Mouse (Mus musculus) liver, embryonic 15.5 days (tissue): Measurements from ENCODE around the gene Naga. TPM values are rescaled to one million over a fixed set of nuclear protein-coding genes. Genes with fewer than 3 reads are reported as not detected.

Experiments
- ATAC-seq: fragments of 200-750 bp; cut with Nextera tagmentation; 2 replicates; pipeline ENCODE4 v1.8.0; 2017; ENCODE audit warnings: moderate number of reproducible peaks, mild to moderate bottlenecking, moderate library complexity; ENCODE audit not compliant: insufficient read depth
- H3K27ac ChIP-seq: fragments of 300-500 bp; sonication (generic); replicated peaks from 2 replicates; pipeline ENCODE4 v1.5.1; 2015; ENCODE audit warnings: mild to moderate bottlenecking, inconsistent platforms
- H3K27me3 ChIP-seq: fragments of 300-500 bp; sonication (generic); 2 replicates; pipeline ENCODE4 v1.6.1; 2015; ENCODE audit warnings: mild to moderate bottlenecking, inconsistent platforms
- H3K36me3 ChIP-seq: fragments of 300-500 bp; sonication (generic); replicated peaks from 2 replicates; pipeline ENCODE4 v1.6.1; 2015; ENCODE audit warnings: moderate library complexity, mild to moderate bottlenecking, inconsistent platforms
- H3K4me1 ChIP-seq: fragments of 300-500 bp; sonication (generic); replicated peaks from 2 replicates; pipeline ENCODE4 v1.6.1; 2015; ENCODE audit warnings: inconsistent platforms
- H3K4me2 ChIP-seq: fragments of 300-500 bp; sonication (generic); 2 replicates; pipeline ENCODE4 v1.6.1; 2015; ENCODE audit warnings: moderate library complexity, mild to moderate bottlenecking, inconsistent platforms
- H3K4me3 ChIP-seq: fragments of 300-500 bp; sonication (generic); replicated peaks from 2 replicates; pipeline ENCODE4 v1.5.1; 2015; ENCODE audit warnings: mild to moderate bottlenecking, inconsistent platforms
- H3K9ac ChIP-seq: fragments of 300-500 bp; sonication (generic); 2 replicates; pipeline ENCODE4 v1.6.1; 2015; ENCODE audit warnings: moderate library complexity, mild to moderate bottlenecking, inconsistent platforms
- H3K9me3 ChIP-seq: fragments of 300-500 bp; sonication (generic); replicated peaks from 2 replicates; pipeline ENCODE4 v1.6.1; 2016; ENCODE audit warnings: inconsistent platforms
- WGBS: fragments of 180-500 bp; shearing (Covaris S2); methylation state at CpG from one replicate; pipeline ENCODE4 v1.1.7; 2015; ENCODE audit warnings: mixed read lengths; ENCODE audit not compliant: insufficient replicate concordance; 5-methylcytosine and 5-hydroxymethylcytosine counted together
- polyA plus RNA-seq: library from polyadenylated mRNA; unstranded; fragments of >200 nt; fragmentation: Nextera tagmentation; extraction: Ambion mirVana; gene quantifications from 2 replicates; pipeline ENCODE4 v1.2.1, GENCODE M21; 2015

Gene Naga
- polyA plus RNA-seq, 1 experiment from 2014 or later: 43.4 TPM

DNA sequence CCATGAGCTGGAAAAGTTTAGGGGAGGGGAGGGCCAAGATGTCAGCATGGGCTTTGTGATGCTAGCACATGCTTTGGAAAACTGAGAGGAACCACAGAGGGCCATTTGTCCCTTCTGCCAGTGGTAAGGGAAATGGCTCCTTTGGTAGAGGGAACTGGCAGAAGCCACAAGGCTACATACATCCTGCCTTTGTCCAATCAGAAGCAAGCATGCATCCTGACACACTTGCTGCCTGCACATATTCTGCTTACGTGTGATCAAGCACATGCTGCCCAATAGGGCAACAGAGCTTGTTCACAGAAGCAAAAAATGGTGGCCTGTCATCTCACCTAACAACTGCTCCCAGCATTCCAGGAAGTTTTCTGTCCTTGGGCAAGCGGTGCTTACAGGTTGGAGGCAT, 13.3 kb downstream of the Naga start:
- Histone ChIP-seq H3K4me1 (peaks cover 10% of the 10 kb centered on the region), H3K4me3 (no peak overlapping the region), H3K27me3 (peaks cover 4% of the 10 kb centered on the region; the same call in 1 of the 2 replicates), H3K36me3 (peaks cover 19% of the 10 kb centered on the region), H3K9me3 (no peaks in the 10 kb centered on the region), H3K9ac (no peak overlapping the region), H3K4me2 (no peak overlapping the region), H3K27ac (no peak overlapping the region)
- WGBS: 53% methylated on average over 2 of the region's 2 CpGs
- ATAC-seq: no peak

DNA sequence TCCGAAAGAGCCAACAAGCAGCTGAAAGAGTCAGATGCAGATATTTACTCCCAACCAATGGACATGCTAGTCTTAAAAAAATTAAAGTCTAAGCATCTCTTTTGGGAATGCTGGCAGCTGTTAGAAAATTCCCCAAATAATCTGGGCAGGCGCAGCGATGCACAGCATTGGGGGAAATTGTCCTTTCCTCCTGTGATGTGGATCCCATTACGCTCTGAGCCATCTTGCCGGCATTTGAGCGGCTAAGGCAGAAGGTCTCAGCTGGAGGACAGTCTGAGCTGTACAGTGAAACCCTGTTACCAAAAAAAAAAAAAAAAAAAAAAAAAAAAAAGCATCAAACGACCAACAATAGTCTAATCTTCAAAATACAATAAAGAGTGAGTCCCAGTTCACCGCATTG, 16.5 kb downstream of the Naga start:
- peaks cover 5% of the 10 kb centered on the region; the same call in 1 of the 2 replicates for H3K4me1 ChIP-seq
- no peaks in the 10 kb centered on the region for H3K9me3 ChIP-seq
- peaks cover 4% of the 10 kb centered on the region; the same call in 1 of the 2 replicates for H3K27me3 ChIP-seq
- H3K4me2 ChIP-seq: no peak overlapping the region
- no peak for ATAC-seq
- no peaks in the 10 kb centered on the region for H3K36me3 ChIP-seq
- no peak overlapping the region for H3K9ac ChIP-seq
- no peak overlapping the region for H3K4me3 ChIP-seq
- H3K27ac ChIP-seq: no peak overlapping the region
- 76% methylated on average over 8 of the region's 8 CpGs for WGBS

DNA sequence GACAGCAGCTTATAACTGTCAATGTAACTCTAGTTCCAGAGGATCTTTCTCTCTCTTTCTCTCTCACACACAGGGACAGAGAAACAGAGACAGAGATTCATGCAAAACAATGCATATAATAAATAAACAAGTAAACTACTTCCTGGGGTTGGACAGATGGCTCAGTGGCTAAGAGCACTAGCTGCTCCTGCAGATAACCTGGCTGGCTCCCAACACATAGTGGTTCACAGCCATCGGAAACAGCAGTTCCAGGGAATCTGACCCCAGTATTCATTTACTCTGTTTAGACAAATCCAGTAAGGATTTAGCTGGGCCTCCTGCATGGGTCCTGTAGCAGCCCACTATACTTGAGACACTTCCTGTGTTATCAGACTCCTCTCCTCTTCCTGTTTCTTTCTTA, 19.1 kb downstream of the Naga start:
- WGBS: 49% methylated on average over 1 of the region's 1 CpGs
- Histone ChIP-seq H3K9me3 (no peaks in the 10 kb centered on the region), H3K4me1 (no peaks in the 10 kb centered on the region), H3K9ac (no peak overlapping the region), H3K4me2 (no peak overlapping the region), H3K27ac (no peak overlapping the region), H3K4me3 (no peak overlapping the region), H3K36me3 (no peaks in the 10 kb centered on the region), H3K27me3 (peaks cover 4% of the 10 kb centered on the region; the same call in 1 of the 2 replicates)
- ATAC-seq: no peak

DNA sequence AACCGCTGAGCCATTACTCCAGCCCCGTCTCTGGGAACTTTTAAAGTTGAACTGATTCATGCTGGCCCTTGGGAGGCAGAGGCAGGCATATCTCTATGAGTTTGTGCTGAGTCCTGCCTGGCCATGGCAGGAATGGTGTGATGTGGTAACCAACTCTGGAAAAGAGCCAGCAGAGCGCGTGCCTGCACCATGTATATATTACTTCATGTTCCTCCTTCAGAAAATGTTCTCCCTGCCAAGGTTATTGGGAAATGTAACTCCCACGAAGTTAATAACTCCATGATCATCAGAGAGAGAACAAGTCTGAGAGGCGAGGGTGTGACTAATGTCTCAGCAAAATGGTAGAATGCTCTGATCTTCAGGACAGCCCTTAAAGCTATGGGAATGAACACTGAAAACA, 20.9 kb downstream of the Naga start:
- no peaks in the 10 kb centered on the region for H3K9me3 ChIP-seq
- ATAC-seq: no peak
- no peaks in the 10 kb centered on the region for H3K4me1 ChIP-seq
- 66% methylated on average over 6 of the region's 6 CpGs for WGBS
- no peak overlapping the region for H3K4me3 ChIP-seq
- no peak overlapping the region for H3K27ac ChIP-seq
- H3K9ac ChIP-seq: no peak overlapping the region
- H3K4me2 ChIP-seq: no peak overlapping the region
- H3K27me3 ChIP-seq: no peaks in the 10 kb centered on the region
- H3K36me3 ChIP-seq: no peaks in the 10 kb centered on the region

DNA sequence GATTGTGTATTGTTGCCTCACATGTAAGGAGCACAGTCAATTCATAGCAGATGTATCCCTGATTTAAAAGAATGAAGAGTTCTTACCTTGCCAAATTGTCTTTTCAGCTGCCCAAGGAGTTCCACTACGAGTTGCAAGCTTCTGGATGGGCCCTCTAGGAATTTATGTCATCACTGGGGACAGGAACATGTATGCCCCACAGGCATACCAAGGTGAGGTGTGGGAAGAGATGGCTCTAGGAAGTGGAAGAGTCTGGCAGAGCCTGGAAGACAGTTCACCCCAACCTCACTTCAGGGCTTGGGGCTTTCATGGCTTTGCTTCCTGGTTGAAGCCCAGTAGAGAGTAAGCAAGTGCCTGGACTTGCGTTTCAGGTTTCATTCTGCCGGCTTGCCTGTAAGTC, 30.3 kb downstream of the Naga start:
- Histone ChIP-seq H3K9ac (no peak overlapping the region), H3K4me2 (no peak overlapping the region), H3K27ac (no peak overlapping the region), H3K4me3 (no peak overlapping the region), H3K27me3 (peaks cover 20% of the 10 kb centered on the region; the same call in 1 of the 2 replicates), H3K9me3 (no peaks in the 10 kb centered on the region), H3K36me3 (no peaks in the 10 kb centered on the region), H3K4me1 (no peaks in the 10 kb centered on the region; the same call in 1 of the 2 replicates)
- 62% methylated on average over 3 of the region's 3 CpGs for WGBS
- no peak for ATAC-seq

DNA sequence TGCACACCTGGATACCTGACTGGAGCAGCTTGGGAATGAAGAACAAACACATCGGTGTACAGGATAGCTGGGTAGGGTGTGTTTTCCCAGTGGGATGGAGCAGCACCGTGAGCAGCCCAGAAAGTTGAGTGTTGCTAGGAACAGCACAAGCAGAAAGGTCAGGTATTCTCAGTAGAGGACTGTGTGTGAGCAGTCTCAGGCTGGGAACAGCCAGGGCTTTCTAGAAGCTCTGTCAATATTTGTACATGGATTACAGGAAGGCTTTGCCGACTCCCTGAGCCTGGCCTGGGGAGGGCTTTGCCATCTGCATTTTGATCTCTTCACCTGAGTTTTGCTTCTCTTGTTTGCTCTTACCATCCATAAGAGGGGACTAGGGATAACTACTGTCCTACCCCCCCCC, 31.6 kb downstream of the Naga start:
- Histone ChIP-seq H3K27me3 (peaks cover 20% of the 10 kb centered on the region; the same call in 1 of the 2 replicates), H3K9me3 (no peaks in the 10 kb centered on the region), H3K4me2 (no peak overlapping the region), H3K4me3 (no peak overlapping the region), H3K36me3 (no peaks in the 10 kb centered on the region), H3K9ac (no peak overlapping the region), H3K4me1 (no peaks in the 10 kb centered on the region; the same call in 1 of the 2 replicates), H3K27ac (no peak overlapping the region)
- 0 out of 2 replicates have a peak, but pooled peaks have one; percentile 37 for ATAC-seq
- WGBS: 78% methylated on average over 3 of the region's 3 CpGs

DNA sequence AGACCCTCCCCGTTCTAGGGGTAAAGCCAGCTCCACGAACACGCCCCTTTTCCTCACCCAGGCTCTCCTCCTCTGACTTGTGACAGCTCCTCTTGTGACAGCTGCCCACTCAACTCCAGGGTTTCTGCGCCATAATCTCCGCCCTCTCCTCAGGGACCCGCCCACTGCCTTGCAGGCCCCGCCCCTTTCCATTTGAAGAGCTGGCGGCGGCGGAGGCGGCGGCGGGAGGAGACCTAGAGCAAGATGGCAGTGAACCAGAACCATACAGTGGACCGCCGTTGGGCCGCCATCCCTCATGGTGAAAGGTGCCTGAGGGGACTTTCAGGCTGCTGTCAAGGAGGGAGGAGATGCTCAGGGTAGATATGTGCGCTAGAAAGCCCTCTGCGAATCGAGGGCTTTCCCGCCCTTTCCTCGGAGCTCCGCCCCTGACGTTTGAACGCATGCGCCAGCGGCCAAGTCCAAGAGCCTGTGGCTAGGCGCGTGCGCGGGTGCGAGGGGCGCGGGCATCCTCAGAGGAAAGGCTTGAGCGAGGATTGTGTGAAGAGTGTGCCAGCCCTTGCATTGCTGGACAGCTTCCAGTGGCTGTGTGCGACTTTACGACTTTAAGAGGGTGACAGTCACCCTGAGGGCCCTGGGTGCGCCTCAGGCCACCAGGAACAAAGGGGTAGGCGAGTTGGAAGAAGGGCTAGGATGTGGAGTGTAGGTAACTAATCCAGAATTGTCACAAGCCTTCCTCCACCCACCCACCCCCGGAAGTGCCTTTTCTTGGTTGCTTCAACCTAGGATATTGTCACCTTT, 39.8 kb downstream of the Naga start, which contains the start of gene Wbp2nl:
Gene Wbp2nl, plus strand, starts transcription at position 191 of the 798 bp plus-strand sequence.
- Histone ChIP-seq H3K27me3 (peaks cover 14% of the 10 kb centered on the region), H3K4me1 (peaks cover 21% of the 10 kb centered on the region), H3K9me3 (no peaks in the 10 kb centered on the region), H3K36me3 (no peaks in the 10 kb centered on the region), H3K27ac (no peak within 1 kb of the TSS), H3K9ac (no peak within 1 kb of the TSS), H3K4me3 (no peak within 1 kb of the TSS), H3K4me2 (peak within 1 kb of the TSS; percentile 29; the same call in 1 of the 2 replicates)
- WGBS: 48% methylated on average over 39 of the region's 39 CpGs
- no peak for ATAC-seq

DNA sequence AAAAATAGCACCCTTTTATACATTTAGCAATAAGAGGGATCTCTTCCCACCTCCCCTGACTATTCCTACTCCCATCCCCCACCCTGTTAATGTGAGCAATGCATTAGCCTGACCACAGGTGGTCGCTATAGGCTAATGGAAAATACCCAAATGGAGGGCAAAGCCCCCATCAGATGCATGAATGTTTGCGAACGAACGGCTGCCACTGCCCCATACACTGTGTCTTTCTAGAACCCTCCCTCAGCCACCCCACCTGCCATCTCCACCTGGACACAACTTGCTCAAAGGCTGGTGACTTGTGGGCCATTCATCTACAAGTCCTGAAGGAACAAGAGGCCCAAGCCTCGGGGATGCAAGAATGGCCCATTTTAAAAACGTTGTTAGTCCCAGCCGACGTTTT, 44.7 kb downstream of the Naga start:
- Histone ChIP-seq H3K4me3 (no peak overlapping the region), H3K27ac (no peak overlapping the region), H3K4me2 (no peak overlapping the region), H3K27me3 (peaks cover 28% of the 10 kb centered on the region), H3K9me3 (no peaks in the 10 kb centered on the region), H3K9ac (no peak overlapping the region), H3K36me3 (no peaks in the 10 kb centered on the region), H3K4me1 (peaks cover 17% of the 10 kb centered on the region)
- no peak for ATAC-seq
- 35% methylated on average over 8 of the region's 8 CpGs for WGBS

DNA sequence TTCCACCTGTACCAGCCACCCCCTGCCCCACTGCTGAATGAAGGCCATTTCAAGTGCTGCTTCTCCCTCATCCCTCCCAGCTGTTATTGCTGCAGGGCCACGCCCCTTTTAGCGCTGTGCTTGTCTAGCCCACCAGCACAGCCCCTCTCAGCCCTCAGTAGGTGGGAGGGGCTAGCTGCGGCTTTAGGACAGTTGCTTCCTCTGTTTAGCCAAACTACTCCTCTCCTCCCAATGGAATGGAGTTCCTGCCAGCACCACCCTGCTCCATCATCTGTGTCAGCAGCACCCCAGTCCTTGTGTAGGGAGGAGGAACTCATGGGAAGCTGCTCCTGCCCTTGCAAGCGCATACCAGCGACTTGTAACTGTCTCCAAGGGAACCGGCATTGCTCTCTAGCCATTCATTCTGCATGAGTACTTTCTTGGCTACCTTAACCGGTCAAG, 45.4 kb downstream of the Naga start:
- H3K4me2 ChIP-seq: no peak overlapping the region
- no peak for ATAC-seq

DNA sequence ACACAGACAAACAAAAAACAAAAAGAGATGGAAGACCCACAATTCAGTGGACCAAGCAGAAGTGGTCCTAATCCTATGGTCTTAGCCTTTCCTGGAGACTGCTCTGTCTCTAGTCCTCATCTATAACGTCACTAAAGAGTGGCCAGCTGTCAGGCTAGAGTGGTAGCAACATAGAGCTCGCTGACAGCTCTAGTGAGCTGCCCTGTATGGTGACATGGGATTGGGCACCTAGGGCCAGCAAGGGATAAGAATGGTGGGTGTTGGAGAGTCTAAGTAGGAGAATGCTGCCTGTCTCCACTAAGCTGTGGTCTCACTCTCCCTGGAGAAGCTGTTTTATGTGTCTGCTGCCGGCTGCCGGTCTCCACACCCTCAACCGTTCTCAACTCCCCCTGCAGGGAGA, 45.9 kb downstream of the Naga start:
- 18% methylated on average over 5 of the region's 5 CpGs for WGBS
- no peak for ATAC-seq
- H3K4me2 ChIP-seq: no peak overlapping the region

More for the DNA sequence above, 45.4 kb downstream of the Naga start:
- H3K4me1 ChIP-seq: peaks cover 13% of the 10 kb centered on the region
- peaks cover 21% of the 10 kb centered on the region for H3K27me3 ChIP-seq
- no peak overlapping the region for H3K4me3 ChIP-seq
- no peaks in the 10 kb centered on the region for H3K9me3 ChIP-seq
- WGBS: 16% methylated on average over 7 of the region's 7 CpGs
- no peak overlapping the region for H3K27ac ChIP-seq
- H3K9ac ChIP-seq: no peak overlapping the region
- H3K36me3 ChIP-seq: no peaks in the 10 kb centered on the region

DNA sequence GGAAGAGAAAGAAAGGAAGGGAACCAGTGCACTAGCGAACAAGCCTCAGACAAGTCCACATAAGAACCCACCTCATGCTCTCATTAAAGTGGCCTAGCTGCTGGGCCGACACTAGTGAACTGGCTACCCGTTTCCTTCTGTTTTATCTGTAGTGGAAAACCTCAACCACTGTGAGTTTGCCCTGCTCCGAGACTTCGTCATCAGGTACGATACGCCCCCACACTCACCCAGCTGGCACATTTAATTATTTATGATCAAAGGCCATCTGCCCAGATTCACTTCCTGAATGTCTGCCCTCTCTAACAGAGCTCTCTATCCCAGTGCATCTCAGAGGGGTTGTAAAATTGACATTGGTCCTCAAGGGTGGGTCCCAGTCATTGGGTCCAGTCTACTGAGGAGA, 48.5 kb downstream of the Naga start:
- ATAC-seq: no peak
- no peak overlapping the region for H3K4me3 ChIP-seq
- H3K36me3 ChIP-seq: no peaks in the 10 kb centered on the region
- WGBS: 59% methylated on average over 7 of the region's 7 CpGs
- no peak overlapping the region for H3K27ac ChIP-seq
- peaks cover 20% of the 10 kb centered on the region for H3K4me1 ChIP-seq
- H3K4me2 ChIP-seq: no peak overlapping the region
- no peaks in the 10 kb centered on the region for H3K9me3 ChIP-seq
- H3K9ac ChIP-seq: no peak overlapping the region
- H3K27me3 ChIP-seq: peaks cover 26% of the 10 kb centered on the region

More for the DNA sequence above, 45.9 kb downstream of the Naga start:
- Histone ChIP-seq H3K9ac (no peak overlapping the region), H3K27ac (no peak overlapping the region), H3K27me3 (peaks cover 21% of the 10 kb centered on the region), H3K4me1 (peaks cover 13% of the 10 kb centered on the region), H3K9me3 (no peaks in the 10 kb centered on the region), H3K36me3 (no peaks in the 10 kb centered on the region), H3K4me3 (no peak overlapping the region)
